Mouse (Mus musculus): ENCODE results near the gene Ptx4.

GRCm38 (mm10) chr17:25127079-25127478 is 6.5 kb downstream of the Ptx4 start:
- no peak for TF ChIP-seq CTCF (IDR thresholded peaks at IDR 0.05; ENCODE audit: control insufficient read depth, insufficient read depth, insufficient read length)
- no peak for TF ChIP-seq MYOD1 (IDR thresholded peaks at IDR 0.05; ENCODE audit: control insufficient read depth, insufficient read length, low read depth)
- no peak for TF ChIP-seq MAX (IDR thresholded peaks at IDR 0.05)
- TF ChIP-seq MYOG (IDR thresholded peaks at IDR 0.05; ENCODE audit: control insufficient read depth, extremely low read depth, insufficient read length), result no peak

Measured in C2C12 (cell line).